Mouse (Mus musculus): Measurements from ENCODE around the gene A530064D06Rik.
A peak's percentile ranks its signal among the peaks of the same experiment; 100 is the strongest.
"Not testable (repeated sequence)": the region's sequence is repeated elsewhere in the genome, so short reads cannot be mapped to it uniquely, and the experiment has no call there.

Gene A530064D06Rik

DNA sequence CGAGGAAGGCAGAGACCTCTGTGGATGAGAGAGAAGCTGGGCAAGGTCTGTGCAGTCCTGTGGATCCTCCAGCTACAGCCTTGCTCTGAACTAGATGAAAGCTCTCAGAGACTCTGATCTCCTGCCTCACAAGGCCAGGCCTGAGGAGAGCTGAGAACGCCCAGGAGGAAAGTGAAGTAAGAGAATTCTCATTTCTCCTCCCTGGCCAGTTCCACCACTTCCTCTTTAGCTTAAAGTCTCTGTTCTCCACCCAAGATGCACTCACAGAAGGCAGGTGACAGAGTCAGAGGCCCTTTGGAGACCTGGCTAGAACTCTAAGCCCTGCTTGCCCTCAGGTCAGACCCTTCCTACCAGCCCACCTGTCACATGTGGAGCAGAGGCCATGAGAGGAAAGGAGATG is at the start of gene A530064D06Rik:
TSS of gene A530064D06Rik (minus strand) at position 173 of the 400 bp plus-strand sequence.
- not testable (repeated sequence) for DNase-seq (ENCODE audit: extremely low read depth, low read depth, low spot score)

GRCm38 (mm10) chr17:48215429-48215828 is 48.4 kb upstream of the A530064D06Rik start:
- no peak for DNase-seq (ENCODE audit: extremely low read depth, low read depth, low spot score)

DNA sequence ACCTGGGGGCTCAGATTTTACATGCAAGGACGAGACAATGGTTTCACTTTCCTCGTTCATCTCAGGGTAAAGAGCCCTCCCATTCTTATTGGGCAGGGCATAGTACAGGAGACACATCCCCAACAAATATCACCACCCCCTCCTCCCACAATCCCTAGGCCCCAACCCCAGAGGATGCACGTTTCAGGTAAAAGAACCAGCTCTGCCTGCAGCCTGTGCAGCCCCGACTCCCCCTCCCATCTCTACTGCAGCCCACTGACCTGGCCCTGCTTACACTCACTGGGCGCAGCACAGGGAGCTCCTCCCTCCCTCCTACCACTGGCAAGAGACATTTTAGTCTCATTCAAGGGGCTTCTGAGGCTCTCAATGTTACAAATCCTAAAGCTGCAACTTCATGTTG is 46.4 kb upstream of the A530064D06Rik start:
- DNase-seq (ENCODE audit: extremely low read depth, low read depth, low spot score): no peak

GRCm38 (mm10) chr17:48212596-48212995 is 45.5 kb upstream of the A530064D06Rik start:
- no peak for DNase-seq (ENCODE audit: extremely low read depth, low read depth, low spot score)

GRCm38 (mm10) chr17:48203086-48203485 is 36.0 kb upstream of the A530064D06Rik start:
- no peak for DNase-seq (ENCODE audit: extremely low read depth, low read depth, low spot score)

- no peak for DNase-seq (ENCODE audit: extremely low read depth, low read depth, low spot score)
These were observed 25.3 kb upstream of the A530064D06Rik start for GRCm38 (mm10) chr17:48192366-48192765.

DNA sequence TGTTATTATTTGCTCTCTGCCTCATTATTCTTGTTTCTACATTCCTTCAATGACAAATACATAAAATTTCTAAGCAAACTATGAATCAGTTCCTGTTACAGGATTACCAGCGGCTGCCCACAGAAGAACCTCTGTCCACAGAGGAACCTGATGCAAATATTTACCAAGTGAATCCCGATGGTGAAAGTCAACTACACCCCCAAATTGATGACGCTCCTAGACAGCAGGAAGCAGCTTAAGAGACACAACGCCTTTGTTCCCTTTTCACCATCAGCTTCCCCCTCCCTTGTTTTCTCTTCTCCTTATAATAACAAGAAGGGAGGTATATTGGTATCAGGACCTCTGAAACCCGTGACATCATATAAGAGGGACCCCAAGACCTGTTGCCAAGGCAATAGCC is 18.2 kb upstream of the A530064D06Rik start:
- DNase-seq (ENCODE audit: extremely low read depth, low read depth, low spot score): no peak

GRCm38 (mm10) chr17:48157382-48158076 is 9.5 kb downstream of the A530064D06Rik start:
- no peak for DNase-seq (ENCODE audit: extremely low read depth, low read depth, low spot score)

GRCm38 (mm10) chr17:48146120-48146519 is 21.0 kb downstream of the A530064D06Rik start, which contains the start of gene 9830107B12Rik:
Gene 9830107B12Rik, minus strand, starts transcription at chr17:48146268.
- DNase-seq (ENCODE audit: extremely low read depth, low read depth, low spot score): no peak

- DNase-seq (ENCODE audit: extremely low read depth, low read depth, low spot score): no peak
These were observed 34.3 kb downstream of the A530064D06Rik start for GRCm38 (mm10) chr17:48132810-48133209.

DNA sequence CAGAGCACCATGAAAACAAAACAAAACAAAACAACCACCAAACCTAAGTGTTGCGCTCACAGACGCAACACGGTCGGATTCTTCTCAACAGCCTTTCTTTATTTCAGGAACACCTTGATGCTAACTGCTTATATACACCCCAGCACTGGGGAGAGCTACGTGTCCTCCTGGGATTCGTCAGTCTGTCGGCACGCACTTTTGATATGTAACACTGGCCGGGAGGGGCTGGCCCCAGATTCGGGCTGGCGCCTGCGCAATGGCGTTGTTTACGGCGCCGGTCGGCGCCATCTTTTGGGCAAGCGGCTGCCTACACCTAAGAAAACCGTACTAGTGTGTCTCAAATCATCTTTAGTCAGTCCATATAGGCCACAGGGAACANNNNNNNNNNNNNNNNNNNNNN is 46.6 kb downstream of the A530064D06Rik start:
- no peak for DNase-seq (ENCODE audit: extremely low read depth, low read depth, low spot score)

- no peak for DNase-seq (ENCODE audit: extremely low read depth, low read depth, low spot score)
These were observed 47.4 kb downstream of the A530064D06Rik start for GRCm38 (mm10) chr17:48119656-48120055.

- DNase-seq (ENCODE audit: extremely low read depth, low read depth, low spot score): no peak
These were observed 48.5 kb downstream of the A530064D06Rik start for GRCm38 (mm10) chr17:48118570-48118969.

- DNase-seq (ENCODE audit: extremely low read depth, low read depth, low spot score): no peak
These were observed 56.4 kb downstream of the A530064D06Rik start for GRCm38 (mm10) chr17:48110547-48111287.

DNA sequence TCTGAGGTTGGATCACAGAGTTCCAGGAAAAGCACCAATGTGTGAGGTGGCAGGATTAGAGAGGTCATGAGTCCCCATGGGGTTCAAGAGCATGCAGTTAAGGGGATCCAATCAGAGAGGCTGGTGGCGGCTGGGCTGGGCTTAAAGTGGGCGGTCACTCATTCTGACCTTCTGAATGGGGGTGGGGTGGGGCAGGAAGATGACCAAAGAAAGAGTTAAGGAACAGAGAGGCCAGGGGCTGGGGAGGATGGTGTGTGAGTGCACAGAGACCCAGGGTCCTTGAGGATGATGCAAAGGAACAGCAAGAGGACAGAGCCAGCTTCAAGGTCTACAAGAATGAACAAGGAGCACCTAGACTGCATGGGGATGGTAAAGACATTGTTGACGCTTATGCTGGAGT is 58.6 kb downstream of the A530064D06Rik start:
- no peak for DNase-seq (ENCODE audit: extremely low read depth, low read depth, low spot score)

DNA sequence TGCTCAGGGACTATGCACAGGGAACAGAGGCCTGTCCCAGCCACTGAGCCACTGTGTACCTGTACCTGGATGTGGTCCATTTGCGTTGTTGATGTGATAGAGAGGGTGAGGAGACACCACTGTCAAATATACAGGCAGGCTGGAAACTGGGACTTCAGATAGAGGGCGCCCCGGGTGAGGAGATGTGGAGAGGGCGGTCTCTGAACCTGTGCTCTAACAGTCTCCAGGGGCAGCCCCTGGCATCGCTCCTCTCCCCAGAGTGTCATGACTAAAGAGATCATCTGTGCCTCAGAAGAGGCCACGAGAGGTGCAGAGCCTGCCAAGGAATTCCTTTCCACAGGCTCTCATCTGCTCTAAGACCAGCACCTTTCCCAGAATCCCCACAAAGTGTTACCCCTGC is 59.2 kb downstream of the A530064D06Rik start:
- no peak for DNase-seq (ENCODE audit: extremely low read depth, low read depth, low spot score)

GRCm38 (mm10) chr17:48107333-48107732 is 59.7 kb downstream of the A530064D06Rik start:
- no peak for DNase-seq (ENCODE audit: extremely low read depth, low read depth, low spot score)

DNA sequence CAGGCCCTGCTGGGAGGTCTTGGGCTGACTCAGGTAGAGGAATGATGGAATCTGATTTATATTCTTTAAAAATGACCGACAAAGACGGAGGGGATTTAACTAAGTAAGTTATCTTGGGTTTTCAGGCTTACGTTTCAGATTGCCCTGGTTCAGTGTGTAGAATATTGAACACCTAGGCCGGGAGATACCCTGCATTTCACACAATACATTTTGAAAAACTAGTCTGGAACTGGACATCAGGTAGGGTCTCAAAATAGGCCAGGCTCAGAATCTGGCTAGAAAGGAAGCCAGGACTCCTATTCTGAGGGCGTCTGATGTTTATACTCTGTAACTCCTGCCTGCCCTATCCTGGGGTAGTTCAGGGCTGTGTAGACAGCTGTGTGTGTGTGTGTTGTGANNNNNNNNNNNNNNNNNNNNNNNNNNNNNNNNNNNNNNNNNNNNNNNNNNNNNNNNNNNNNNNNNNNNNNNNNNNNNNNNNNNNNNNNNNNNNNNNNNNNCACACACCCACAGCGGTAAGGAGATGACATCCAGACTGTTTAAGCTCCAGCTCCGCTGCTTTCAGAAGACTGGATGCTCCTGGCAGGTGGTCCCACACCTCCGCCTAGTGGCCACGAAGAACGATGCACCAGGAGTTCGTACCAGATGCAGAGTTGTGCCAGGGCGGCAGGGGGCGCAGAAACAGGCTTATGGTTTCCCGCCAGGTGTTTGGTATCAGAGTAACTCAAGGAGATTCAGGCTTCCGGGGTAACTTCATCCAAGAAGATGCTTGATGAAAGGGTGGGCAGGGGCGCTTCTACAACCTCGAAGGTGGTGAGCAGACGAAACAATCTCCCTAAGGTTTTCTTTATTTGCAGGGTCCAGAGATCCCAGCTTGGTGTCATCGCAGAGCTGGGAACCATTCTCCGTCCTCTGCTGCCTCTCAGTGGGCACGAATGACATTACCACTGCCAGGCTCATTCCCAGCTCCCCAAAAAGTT is 66.3 kb downstream of the A530064D06Rik start:
- DNase-seq (ENCODE audit: extremely low read depth, low read depth, low spot score): peak; percentile 4

DNA sequence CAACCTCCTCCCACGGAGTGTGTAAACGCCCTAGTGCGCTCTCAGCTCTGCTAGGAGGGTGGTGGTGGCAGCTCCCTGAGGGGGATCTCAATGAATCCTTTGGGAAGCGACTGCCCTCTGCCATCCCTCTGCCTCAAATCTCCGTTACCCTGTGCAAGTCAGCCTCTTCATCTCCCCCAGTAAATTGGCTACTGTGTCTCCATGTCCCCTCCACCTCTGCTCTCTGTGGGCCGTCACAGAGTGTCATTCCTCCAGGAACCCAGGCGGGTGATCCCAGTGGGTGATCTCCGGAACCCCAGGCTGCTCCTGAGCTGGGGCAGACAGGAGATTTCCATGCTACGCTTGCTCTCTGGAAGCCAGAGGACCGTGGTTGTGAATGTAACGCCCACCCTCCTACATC is 67.8 kb downstream of the A530064D06Rik start:
- no peak for DNase-seq (ENCODE audit: extremely low read depth, low read depth, low spot score)

Data from fat pad, adult 2 months (tissue).